Mouse (Mus musculus) neutrophil, adult 83 days (primary cell): ENCODE results near the gene Tph2. TPM values are rescaled to one million over a fixed set of nuclear protein-coding genes. Genes with fewer than 3 reads are reported as not detected.

Source experiments
- total RNA-seq, 2 experiments: library from RNA; stranded (reverse); gene quantifications; one replicate each; pipeline ENCODE4 v1.2.4; 2023

The Tph2 gene
- total RNA-seq = not detected

GRCm38 (mm10) chr10:115184697-115185096 is at the start of gene Tph2:
Tph2 (minus strand) TSS chr10:115185022.

Other genes with a start within 250 kb of the Tph2 start
- gene Tbc1d15, start 66.4 kb upstream of the Tph2 start, total RNA-seq = 10 to 100 TPM; 81.9 to 90.3 TPM
- 10 to 100 TPM; 59.7 to 60.6 TPM for gene Rab21, start 130.6 kb upstream of the Tph2 start, total RNA-seq
- gene Tmem19, start 177.5 kb upstream of the Tph2 start, total RNA-seq = 10 to 100 TPM; 22.8 to 24.5 TPM
- gene Thap2, start 199.4 kb upstream of the Tph2 start, total RNA-seq = 1 to 10 TPM; 5.1 to 5.3 TPM
- gene Zfc3h1, start 199.9 kb upstream of the Tph2 start, total RNA-seq = 10 to 100 TPM; 49.0 to 63.1 TPM